Mouse (Mus musculus) T-helper 2 cell (primary cell): ENCODE data around the gene Rnf186.

Experiments
- in situ Hi-C: fragments of 300-600 bp; cut with MboI, MseI; formaldehyde crosslinking; loops from one replicate; pipeline ENCODE4 v1.15.1; 2025; ENCODE audit warnings: high pct_unique_total_duplicates

The Rnf186 gene

GRCm38 (mm10) chr4:138966866-138967265, at the start of gene Rnf186:
Gene Rnf186 (plus strand): TSS chr4:138967112.
- in situ Hi-C loops: no loop called here

- in situ Hi-C loops: no loop called here
Observed at GRCm38 (mm10) chr4:138917282-138917681, 49.6 kb upstream of the Rnf186 start.

GRCm38 (mm10) chr4:138921254-138922130, 45.4 kb upstream of the Rnf186 start:
- in situ Hi-C loops: no loop called here

- in situ Hi-C loops: no loop called here
Observed at GRCm38 (mm10) chr4:138922131-138922459, 44.8 kb upstream of the Rnf186 start.

GRCm38 (mm10) chr4:138925561-138925960, 41.4 kb upstream of the Rnf186 start:
- in situ Hi-C loops: loop anchor here (5.0 kb wide), 1 partner anchor 77 kb away; no protein-coding TSS in a partner anchor

- in situ Hi-C loops: no loop called here
Observed at GRCm38 (mm10) chr4:138933862-138934261, 33.0 kb upstream of the Rnf186 start.

- in situ Hi-C loops: no loop called here
Observed at GRCm38 (mm10) chr4:138934456-138935145, 32.3 kb upstream of the Rnf186 start.

GRCm38 (mm10) chr4:138938495-138939269, 28.2 kb upstream of the Rnf186 start:
- in situ Hi-C loops: no loop called here

- in situ Hi-C loops: no loop called here
Observed at GRCm38 (mm10) chr4:138939481-138939880, 27.4 kb upstream of the Rnf186 start.

- in situ Hi-C loops: no loop called here
Observed at GRCm38 (mm10) chr4:138941401-138941800, 25.5 kb upstream of the Rnf186 start.

GRCm38 (mm10) chr4:138941966-138942365, 24.9 kb upstream of the Rnf186 start:
- in situ Hi-C loops: no loop called here

- in situ Hi-C loops: no loop called here
Observed at GRCm38 (mm10) chr4:138943730-138944129, 23.2 kb upstream of the Rnf186 start.

- in situ Hi-C loops: no loop called here
Observed at GRCm38 (mm10) chr4:138948257-138948656, 18.7 kb upstream of the Rnf186 start.

- in situ Hi-C loops: no loop called here
Observed at GRCm38 (mm10) chr4:138958612-138959011, 8.3 kb upstream of the Rnf186 start.

- in situ Hi-C loops: no loop called here
Observed at GRCm38 (mm10) chr4:138959120-138959519, 7.8 kb upstream of the Rnf186 start.

- in situ Hi-C loops: no loop called here
Observed at GRCm38 (mm10) chr4:138959926-138960325, 7.0 kb upstream of the Rnf186 start.

- in situ Hi-C loops: no loop called here
Observed at GRCm38 (mm10) chr4:138962719-138963118, 4.2 kb upstream of the Rnf186 start.

- in situ Hi-C loops: no loop called here
Observed at GRCm38 (mm10) chr4:138965871-138966270, 1.0 kb upstream of the Rnf186 start.

GRCm38 (mm10) chr4:138967485-138967884, 573 bp downstream of the Rnf186 start:
- in situ Hi-C loops: no loop called here

GRCm38 (mm10) chr4:138968772-138969556, 2.1 kb downstream of the Rnf186 start:
- in situ Hi-C loops: no loop called here

- in situ Hi-C loops: no loop called here
Observed at GRCm38 (mm10) chr4:138969736-138970135, 2.8 kb downstream of the Rnf186 start.
